Mouse (Mus musculus) spleen, postnatal 36 days (tissue): ENCODE results near the gene Cblc.

Experiments
- DNase-seq, 2 experiments: peaks; one replicate each; pipeline ENCODE4 v3.0.0; 2022; ENCODE audit warnings: low spot score in 2 of 2, mixed read lengths in 1 of 2

Gene Cblc

GRCm38 (mm10) chr7:19796697-19797588 lies at the start of gene Cblc:
Cblc (minus strand) TSS chr7:19796809.
- DNase-seq, result peak; percentile 85

- DNase-seq, result peak; percentile 75 to 77
These were observed 48.0 kb upstream of the Cblc start for GRCm38 (mm10) chr7:19844521-19845171.

- peak; percentile 73 to 75 for DNase-seq
These were observed 47.0 kb upstream of the Cblc start for GRCm38 (mm10) chr7:19843561-19843960.

GRCm38 (mm10) chr7:19842885-19843504 lies 46.4 kb upstream of the Cblc start:
- DNase-seq, result no peak

GRCm38 (mm10) chr7:19841686-19842413 lies 45.2 kb upstream of the Cblc start:
- DNase-seq, result no peak

GRCm38 (mm10) chr7:19840936-19841335 lies 44.3 kb upstream of the Cblc start:
- no peak for DNase-seq

- DNase-seq, result no peak
These were observed 43.8 kb upstream of the Cblc start for GRCm38 (mm10) chr7:19840371-19840770.

- DNase-seq, result no peak
These were observed 40.2 kb upstream of the Cblc start for GRCm38 (mm10) chr7:19836843-19837242.

- DNase-seq, result no peak
These were observed 37.4 kb upstream of the Cblc start for GRCm38 (mm10) chr7:19834055-19834454.

GRCm38 (mm10) chr7:19831837-19832236 lies 35.2 kb upstream of the Cblc start:
- no peak for DNase-seq

GRCm38 (mm10) chr7:19830682-19831156 lies 34.1 kb upstream of the Cblc start:
- DNase-seq, result peak; percentile 62 to 73

- no peak for DNase-seq
These were observed 33.1 kb upstream of the Cblc start for GRCm38 (mm10) chr7:19829694-19830093.

- DNase-seq, result no peak
These were observed 30.1 kb upstream of the Cblc start for GRCm38 (mm10) chr7:19826756-19827155.

- DNase-seq, result peak; percentile 85 to 88
These were observed 27.8 kb upstream of the Cblc start for GRCm38 (mm10) chr7:19824182-19824973.

GRCm38 (mm10) chr7:19823256-19824181 lies 26.9 kb upstream of the Cblc start:
- DNase-seq, result no peak

GRCm38 (mm10) chr7:19822604-19823058 lies 26.0 kb upstream of the Cblc start, which contains the start of gene Bcl3:
Bcl3 (minus strand) TSS chr7:19822770.
- DNase-seq, result peak; percentile 88 to 89

- no peak for DNase-seq
These were observed 25.6 kb upstream of the Cblc start for GRCm38 (mm10) chr7:19822193-19822592.

- no peak for DNase-seq
These were observed 25.0 kb upstream of the Cblc start for GRCm38 (mm10) chr7:19821633-19822032.

- no peak for DNase-seq
These were observed 23.9 kb upstream of the Cblc start for GRCm38 (mm10) chr7:19820347-19821048.
